Mouse (Mus musculus) cerebellum, adult 9-10 months (tissue): ENCODE measurements around the gene Nrxn1.

Experiments used
- DNase-seq: peaks from one replicate; pipeline ENCODE4 v3.0.0; 2022

The Nrxn1 gene

DNA sequence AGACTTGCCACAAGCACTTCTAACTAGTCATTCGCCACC, at the start of gene Nrxn1:
Gene Nrxn1, minus strand, starts transcription at position 30 of the 39 bp plus-strand sequence.
- DNase-seq: no peak

DNA sequence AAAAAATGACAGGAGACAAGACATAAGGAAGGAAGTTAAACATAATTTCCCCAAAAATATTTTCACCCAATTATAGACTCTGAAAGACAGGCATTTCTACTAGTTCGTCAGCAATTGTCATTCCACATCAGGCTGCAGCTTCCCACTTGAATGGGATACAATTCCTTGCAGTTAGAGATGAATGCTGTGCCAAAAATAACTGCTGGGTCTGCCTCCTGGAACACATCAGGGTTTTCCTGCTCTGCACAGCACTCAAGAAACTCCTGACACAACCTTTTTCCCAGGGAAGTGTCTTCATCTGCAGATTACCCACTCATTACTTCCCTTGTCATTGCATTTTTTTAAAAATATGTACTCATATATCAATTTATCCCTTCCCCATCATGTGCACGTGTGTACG, 44.0 kb upstream of the Nrxn1 start:
- no peak for DNase-seq

DNA sequence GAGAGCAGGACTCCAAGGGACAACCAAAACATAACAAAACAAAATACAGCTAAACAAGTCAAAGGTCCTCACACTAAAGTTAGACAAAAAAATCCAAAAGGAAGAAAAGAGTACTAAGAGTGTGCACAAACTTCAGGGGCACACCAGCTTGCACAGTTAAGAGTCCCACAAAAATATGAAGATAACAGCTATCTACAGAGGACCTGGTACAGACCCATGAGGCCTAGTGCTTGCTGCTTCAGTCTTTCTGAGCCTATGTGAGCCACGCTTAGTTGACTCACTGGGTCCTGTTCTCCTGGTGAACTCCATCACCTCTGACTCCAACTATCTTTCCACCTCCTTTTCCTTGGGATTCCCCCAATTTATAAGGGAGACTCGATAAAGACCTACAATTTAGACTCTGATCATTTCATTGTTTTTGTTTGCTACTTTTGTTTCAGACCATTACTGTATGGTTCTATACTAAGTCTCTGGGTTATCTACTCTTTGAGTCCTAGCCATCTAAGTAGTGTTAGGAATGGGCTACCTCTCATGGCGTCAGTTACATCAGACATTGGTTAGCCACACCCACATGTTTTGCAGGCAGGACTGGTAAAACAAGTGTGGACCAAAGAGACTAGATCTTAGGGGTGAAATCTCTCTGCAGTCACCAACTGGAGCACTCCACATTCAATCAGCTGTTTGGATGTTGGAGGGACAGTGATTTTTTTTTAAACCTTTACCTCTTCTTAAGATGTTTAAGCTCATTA, 20.2 kb upstream of the Nrxn1 start:
- no peak for DNase-seq

DNA sequence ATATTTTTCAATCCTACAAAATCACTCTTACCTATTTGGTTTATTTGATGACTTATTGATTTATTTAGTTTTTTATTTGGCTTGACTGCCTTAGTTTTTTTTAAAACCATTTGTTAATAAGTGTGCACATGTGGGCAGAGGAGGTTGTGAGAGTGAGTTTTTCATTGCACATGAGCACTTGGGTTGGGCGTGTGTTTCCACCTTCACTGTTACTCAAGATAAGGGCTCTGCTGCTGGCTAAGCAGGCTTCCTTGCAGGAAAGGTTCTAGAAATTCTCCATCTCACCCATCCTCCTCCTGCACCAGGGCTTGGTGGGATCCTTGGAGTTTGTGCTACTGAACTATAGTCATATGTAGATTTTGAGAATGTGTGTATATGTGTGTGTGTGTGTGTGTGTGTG, 19.2 kb upstream of the Nrxn1 start:
- no peak for DNase-seq

DNA sequence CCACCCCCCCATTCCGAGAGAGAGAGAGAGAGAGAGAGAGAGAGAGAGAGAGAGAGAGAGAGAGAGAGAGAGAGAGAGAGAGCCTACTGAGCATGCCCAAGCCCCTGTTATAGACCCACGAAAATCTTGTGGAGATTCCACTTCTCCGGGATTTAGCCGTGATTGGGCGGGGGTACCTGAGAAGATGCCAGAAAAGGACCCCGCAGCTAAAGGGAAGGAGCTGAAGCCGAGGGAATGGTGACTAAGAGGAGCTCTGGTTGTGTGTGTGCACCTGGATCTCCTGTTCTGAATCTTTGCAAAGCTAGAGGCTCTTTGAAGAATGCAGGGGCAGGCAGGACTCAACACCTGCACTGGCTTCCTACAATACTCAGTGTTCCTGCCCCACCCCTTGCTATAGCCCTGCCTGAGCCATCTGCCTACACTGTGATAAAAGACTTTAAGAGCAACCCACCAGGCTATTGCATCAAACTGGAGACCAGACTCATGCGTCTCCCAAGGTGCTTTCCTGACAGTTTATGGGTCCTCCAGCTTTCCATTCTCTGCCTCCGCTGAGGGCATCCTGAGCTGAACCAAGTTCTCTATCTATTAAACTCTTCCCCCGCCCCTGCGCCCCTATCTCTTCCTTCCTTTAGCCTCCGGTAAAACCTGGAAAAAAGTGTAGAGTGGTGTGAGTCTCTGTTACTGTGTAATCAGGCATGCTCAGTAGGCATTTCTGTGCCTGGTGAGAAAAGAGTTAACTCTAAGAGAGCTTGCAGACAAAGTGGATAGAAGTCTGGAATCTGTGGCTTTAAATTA, 407 bp upstream of the Nrxn1 start:
- peak; percentile 73 for DNase-seq

DNA sequence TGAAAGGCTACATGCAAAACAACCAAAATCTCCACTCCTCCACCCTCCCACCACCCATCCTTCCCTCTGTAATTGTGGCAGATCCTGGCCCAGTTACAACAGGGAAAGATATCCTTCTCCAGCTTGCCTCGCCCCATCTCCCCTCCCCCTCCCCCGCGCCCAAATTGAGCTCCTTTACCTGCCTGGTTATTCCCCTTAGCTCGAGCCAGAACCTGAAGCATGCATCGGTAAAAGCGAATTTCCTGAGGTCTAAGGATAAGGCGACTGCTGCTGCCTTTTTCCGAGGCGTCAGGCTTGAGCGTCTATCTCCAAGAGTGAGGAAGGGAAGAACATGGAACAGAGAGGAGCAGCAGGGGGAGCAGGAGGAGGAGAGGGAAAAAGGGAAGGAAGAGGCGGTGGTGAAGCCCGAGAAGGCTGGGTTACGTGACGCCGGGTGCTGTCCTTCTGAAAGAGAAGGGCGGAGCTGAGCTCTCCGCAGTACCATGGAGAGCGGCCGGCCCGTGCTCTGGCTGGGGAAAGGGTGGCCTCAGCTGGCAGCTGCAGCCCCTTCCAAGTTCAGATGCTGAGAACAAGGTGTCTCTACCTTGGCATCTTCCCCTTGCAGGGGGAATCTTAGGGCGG, 340 bp downstream of the Nrxn1 start:
- peak; percentile 91 for DNase-seq

DNA sequence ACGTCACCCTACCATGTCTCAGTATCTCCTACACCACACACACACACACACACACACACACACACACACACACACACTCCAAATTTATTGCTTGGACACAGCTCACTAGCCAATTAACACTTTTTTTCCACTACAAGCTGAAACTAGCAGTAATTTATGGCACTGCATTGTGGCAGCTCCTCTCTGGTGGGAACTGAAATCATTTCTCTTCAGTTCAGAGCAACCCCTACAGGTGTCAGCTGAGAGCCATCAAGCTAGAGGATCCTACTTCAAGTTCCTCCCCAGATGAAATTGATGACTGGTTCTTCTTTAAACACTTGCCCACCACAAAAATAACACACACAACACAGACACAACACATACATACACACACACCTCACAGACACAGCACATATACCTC, 2.2 kb downstream of the Nrxn1 start:
- DNase-seq: peak; percentile 59

DNA sequence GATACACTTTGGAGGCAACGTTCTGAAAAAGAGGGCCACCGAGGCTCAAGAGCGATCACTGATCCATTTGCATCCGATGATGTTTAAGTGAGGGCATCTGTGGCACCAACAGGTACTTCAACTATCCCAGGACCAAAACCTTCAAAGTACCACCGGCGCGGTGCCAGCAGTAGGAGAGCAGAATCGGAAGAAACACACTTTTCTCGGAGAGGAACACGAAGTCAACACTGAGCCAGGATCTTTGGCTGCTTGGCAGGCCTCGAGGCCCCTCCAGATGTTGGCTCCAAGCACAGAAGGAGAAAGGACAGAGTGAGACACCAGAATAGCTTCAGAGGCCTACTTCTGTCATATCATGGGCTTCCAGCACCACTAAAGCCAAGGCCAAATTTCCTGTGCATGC, 3.9 kb downstream of the Nrxn1 start:
- DNase-seq: no peak

DNA sequence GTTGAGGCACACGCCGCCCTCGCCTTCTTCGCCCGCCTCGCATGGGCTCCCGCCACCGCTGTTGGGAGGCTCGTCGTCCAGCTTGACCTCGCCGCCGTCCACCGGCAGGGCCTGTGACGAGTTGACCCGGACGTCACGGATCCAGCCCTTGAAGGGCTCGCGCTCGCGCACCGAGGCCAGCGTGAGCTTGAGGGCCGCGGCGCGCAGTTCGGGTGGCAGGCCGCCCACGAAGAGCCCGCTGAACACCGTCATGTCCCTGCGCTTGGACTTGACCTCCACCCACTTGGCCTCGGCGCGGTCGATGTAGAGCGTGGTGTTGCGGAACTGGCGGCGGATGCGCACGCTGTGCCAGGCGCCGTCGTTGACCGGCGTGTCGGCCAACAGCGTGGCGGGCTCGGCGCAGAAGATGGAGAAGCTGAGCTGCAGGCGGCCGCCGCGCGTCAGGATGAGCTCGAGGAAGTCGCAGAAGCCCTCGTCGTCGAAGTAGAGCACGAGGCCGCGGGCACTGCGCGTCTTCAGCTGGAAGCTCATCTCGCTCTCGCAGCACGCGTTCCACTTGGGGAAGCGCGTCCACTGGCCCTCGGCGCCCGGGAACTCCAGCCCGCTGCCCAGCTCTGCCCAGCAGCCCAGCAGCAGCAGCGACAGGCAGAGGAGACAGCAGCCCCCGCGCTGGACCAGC, 4.7 kb downstream of the Nrxn1 start:
- no peak for DNase-seq

DNA sequence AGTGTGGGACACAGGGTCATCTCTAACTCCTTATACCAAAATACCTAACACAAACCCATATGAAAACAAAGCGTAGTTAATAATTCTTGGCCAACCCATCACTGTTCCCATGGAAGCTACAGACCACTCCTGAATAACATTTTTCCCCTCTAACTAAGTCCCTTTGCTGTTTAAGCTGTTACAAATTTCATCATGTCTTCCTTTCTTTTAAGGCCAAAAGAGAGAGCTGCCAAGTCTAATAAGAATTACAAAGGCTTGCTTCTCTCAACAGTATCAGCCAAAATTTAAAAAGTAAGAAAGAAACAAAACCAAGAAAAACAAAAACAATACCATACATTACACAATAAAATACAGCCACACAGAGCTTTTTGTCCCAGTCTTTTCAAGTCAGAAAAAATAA, 6.5 kb downstream of the Nrxn1 start:
- DNase-seq: peak; percentile 33

DNA sequence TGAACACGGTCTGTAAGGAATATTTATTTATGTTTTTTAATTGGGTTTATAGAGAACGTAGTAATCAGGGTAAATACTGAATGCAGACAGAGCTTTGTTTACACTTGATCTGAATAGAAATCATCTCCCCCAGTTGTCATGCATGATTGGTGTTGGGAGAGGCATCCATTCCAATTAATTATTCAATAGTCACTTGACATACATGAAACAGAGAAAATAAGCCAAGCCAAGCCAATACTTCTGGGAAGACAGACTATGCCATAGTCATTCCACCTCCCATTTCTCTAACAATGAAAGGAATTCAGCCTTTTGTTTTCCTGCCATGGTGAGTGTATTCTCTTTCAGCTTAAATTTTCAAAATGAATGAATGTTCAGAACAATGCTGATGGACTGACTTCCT, 7.5 kb downstream of the Nrxn1 start:
- DNase-seq: peak; percentile 24

DNA sequence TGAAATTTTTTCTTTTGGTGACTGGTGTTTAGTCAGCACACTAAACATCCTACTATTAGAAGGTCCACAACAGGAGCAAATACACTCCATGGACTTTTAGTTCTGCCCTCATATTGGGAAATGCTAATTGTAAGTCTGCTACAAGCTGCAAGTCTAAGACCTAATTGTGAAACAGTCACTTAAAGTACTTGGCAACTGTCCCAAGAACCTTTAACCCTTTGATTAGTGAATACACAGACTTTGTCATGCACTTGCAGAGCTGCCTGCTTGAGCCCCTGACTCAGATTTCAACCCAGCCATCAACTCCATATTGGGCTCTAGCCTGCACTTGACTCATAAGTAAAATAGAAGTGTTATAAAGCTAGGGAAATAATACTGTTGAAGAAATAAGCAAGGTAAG, 13.8 kb downstream of the Nrxn1 start:
- no peak for DNase-seq

DNA sequence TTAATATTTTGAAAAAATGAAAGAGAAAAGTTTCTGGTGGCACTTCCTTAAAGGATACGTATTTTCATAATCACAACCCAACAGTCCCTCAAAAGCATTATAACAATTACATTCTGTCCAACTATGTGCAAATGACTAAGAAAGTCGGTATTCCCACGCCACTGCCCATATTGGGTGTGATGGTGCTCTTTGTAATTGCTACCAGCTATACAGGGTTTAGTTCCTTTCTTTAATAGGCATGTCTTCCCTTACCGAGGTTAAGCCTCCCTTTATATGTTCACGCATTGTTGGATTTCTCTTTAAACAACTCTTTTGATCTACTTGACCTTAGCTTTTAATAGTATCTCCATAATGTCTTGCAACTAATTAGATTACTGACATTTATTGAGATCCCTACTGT, 18.1 kb downstream of the Nrxn1 start:
- DNase-seq: no peak

DNA sequence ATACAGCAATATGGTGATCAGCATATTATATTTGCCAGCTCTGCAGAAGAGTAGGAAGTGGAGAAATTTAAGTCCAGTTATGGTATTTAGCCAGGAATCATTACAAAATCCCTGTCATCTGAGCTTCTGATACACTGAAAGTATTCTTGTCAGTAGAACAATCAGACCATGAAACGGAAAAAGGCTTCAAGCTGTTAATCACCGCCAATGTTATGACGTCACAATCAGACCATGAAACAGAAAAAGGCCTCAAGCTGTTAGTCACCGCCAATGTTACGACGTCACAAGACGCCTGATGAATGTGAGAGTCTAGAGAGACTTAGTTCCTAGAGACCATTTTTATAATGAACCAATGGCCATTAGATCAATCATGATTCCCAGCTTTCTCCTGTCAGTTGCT, 59.4 kb downstream of the Nrxn1 start:
- DNase-seq: no peak

DNA sequence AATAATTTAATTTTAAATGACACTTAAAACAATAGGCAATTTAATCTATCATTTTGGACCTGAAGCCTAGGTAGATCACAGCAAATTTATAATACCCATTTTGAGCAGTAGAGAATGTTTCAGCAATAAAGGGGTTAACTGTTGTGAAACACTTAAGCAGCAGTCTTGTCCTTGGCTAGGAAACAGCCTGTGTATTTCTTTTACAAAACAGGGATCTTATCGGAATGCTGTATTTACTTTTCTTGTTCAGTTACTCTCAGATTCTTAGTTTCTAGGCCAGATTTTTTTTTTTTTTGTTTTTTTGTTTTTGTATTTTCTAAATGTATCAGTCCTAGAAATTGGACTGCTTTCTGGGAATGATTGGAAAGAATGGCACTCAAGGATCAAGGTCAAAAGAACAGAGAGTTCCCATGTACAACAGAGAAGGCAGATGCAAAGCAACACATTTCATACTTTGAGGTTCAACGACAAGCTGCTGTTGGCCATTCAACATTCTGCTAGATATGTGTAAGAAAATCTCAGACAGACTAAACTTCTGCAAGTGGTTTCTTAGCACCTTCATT, 67.7 kb downstream of the Nrxn1 start:
- no peak for DNase-seq

DNA sequence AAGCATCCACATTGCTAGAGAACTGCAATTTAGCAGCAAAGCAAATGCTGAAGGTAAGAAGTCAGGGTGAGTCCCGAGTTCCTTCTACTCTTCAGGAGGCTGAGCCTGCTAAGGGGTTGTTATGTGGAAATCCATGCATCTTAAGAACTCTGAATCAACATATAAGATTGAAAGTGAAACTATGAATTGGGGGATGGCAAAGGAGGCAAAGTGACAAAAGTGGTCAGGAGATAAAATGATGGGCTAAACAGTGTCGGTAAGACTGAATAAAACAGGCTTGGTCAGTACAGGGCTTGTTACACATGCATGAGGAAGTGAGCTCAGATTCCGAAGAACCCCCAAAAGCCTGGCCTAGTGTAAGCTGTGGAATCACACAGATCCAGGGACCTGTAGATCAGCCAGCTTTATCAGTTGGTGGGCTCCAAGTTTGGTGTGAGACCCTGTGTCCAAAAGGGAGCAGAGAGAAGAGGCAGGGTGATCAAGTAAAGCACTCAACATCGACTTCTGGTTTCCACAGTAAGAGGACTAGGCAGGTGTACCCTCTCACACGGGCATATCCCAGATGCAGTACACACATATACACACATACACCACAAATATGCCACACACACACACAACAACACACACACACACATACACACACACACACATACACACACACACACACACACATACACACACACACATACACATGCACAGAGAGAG, 85.3 kb downstream of the Nrxn1 start:
- no peak for DNase-seq

DNA sequence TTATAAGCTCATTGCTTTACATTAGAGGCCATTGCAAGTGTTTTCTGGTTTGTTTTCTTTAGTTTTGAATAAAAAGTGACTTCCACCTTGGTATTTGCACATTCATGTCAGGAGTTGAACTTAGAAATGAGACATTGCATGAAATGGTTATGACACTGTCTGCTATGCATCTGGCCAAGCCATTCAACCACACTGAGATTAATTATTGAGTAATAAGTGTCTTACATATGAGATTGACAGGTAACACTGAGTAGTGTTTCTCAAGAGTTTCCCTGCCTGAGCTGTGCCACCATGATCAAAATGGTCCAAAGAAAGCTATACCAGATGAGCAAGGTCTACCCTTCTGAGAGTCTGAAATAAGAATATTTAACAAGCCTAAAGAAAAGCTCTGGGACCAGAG, 92.5 kb downstream of the Nrxn1 start:
- no peak for DNase-seq

DNA sequence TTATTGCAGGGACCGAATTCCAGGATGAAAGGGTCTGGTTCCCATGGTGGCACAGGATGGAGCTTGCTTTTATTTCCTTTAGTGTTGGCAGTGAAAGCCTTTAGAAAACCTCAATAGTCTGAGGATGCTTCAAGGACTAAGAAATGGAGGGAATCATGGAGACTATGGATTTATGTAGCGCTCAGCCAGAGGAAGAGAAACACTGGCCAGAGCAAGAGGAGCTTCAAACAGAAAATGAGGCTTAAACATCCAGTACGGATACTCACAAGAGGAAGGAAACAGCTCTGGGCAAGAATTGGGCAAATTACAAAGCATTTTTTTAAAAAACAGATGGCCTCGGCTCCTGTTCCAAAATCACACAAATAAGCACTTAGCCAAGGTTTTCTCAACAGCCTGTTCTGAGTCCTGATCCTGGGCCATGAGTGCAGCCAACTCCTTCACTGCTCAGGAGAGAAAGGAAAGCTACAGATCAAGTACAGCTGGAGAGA, 93.2 kb downstream of the Nrxn1 start:
- DNase-seq: peak; percentile 92

DNA sequence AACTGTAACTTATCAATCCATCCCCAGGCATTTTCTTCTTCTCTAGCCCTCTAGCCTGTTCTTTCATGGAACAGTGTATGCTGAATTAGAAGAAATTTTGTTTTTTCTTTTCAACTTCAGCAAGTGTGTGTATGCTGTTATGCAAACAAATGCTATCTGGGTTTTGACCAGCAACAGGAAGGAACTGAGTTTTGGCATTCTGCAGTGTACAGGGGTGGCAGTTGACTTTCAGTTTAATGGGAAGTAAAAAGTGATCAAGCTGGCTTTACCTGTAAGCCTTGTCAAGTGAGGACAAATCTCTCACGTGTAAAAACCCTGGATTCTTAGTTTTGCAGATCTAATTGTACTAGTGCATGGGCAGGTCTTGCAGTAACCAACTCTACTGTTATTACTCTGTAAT, 95.2 kb downstream of the Nrxn1 start:
- DNase-seq: no peak

DNA sequence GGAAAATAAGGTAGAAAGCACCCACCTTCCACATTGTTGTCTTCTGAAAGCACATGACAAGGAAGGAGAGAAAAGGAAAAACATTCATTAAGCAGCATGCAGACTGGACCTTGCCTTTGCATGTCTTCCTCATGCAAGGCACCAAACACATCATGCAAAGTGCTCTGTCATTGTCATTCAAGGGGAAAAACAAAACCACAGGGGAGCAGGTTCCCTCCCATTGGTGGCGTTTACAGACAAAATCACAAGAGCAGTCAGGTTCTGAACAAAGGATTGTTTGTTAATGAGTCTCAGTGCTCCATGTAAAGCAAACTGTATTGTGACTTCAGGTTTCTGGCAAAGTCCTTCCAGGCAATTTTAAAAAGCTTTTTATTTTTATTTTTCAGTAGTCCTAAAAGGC, 97.4 kb downstream of the Nrxn1 start:
- DNase-seq: no peak

DNA sequence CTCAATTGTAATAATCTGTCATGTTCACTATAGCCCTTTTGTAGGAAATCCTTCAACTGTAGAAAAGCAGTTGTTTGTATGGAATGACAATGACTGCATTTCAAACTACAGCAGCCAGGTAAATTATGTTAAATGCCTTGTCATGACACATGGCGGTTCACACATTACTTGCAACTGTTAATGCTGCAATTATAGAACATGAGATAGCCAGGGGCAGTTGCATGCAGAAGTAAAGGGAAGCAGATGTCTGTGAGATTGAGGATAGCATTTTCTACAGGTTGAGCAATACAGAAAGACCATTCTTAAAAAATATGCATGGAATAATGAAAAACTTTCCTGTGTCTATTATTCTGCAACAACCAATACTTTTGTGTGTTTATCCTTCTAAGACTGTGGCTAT, 98.6 kb downstream of the Nrxn1 start:
- DNase-seq: no peak

DNA sequence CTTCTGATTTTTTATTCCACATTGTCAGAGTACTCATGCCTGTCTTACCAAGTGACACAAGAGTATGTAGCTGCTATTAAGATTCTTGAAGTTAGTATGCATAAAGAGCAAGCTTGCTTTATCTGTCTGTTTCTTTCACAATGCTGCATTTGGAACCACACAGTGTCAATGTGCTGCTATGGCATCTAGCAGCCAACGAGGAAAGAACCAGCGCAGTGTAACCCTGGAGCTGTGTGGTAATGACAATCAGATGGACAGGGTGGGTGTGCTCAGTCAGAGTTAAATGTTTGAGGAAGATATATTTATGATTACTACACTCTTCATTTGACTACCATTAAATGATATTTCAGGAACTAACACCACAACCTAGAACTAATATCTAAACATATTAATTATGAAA, 102.1 kb downstream of the Nrxn1 start:
- DNase-seq: no peak

DNA sequence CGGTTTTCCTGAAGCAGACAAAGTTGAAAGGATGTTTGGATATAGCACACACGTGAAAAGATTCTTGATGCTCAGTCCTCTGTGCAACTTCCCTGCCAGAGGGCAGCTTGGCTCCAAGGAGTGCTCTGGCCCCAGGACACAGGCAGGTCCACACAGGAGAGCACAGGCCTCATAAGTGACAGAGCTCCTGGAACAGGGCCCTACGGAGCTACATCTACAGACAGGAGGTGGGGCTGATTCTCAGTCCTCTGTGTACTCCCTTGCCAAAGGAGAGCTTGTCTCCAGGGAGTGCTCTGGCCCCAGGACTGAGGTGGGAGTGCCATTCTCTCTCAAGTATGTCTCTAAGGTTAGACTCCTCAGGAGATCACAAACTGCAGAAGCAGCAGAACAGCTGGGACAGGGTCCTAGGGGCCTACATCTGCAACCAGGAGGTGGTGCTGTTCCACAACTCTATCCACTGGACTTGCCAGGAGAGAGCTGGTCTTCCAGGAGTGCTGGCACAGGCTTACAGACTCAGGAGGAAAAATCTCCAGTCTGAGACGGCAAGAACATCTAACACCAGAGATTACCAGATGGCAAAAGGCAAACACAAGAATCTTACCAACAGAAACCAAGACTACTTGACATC, 129.9 kb downstream of the Nrxn1 start:
- peak; percentile 29 for DNase-seq
